ENCODE assay signal across 8 mouse cellular contexts in the genomic region with DNA sequence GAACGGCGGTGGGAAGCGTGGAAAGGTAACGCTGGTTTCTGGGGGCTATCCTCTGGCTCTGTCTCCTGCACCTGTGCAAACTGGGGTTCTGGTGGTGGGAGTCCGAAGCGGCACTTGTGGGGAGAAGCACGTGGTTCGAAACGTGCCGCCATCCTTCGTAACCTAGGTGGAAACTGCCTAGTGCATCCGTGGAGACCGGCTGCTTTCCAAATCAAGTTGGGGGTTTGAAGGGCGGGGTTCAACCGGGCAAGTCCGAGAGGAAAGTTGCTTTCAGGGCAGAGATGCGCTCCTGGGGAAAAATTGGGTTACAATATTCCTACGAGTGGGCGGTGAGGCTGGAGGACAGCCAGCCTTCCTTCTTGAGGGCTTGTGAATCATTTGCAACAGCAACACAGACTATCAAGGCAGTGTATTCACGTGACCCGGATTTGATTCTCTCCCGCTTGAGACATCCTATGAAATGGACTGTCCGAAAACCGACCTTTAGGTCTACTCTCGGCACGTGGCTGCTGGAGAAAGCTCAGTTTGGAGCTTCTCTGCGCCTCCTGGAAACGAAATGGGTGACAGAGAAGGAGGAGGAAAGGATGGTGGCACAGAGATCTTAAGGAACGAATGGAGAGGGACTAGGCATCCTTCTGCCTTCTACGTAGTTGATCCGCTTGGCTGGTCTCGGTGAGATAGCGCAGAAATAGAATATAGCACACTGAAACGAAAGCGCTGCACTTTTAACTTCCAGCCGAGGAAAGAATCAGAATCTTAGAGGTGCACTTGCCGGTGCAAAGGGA. TPM values are rescaled to one million over a fixed set of nuclear protein-coding genes. Genes with fewer than 3 reads are reported as not detected.
DNase-seq lines count a peak whose midpoint lies in the region.

No protein-coding gene starts in this region.

- intact Hi-C loops in heart, postnatal 10 days (cut with DNase I) = no loop called here

- H3K4me1 ChIP-seq in megakaryocyte, embryonic 14.5 days = peaks cover 21% of the 10 kb centered on the region

- peak overlapping the region; percentile 93 for H3K4me3 ChIP-seq in megakaryocyte, embryonic 14.5 days (replicated peaks)

- DNase-seq in ES-CJ7 (ENCODE audit: low read depth, low spot score) = peak; percentile 59
- DNase-seq in adrenal gland, postnatal 10 days = peak; percentile 23
- peak; percentile 40 for DNase-seq in embryo, embryonic 9.5 days (ENCODE audit: extremely low spot score)
- DNase-seq in heart, postnatal 10 days = peak; percentile 2 to 10
- peak; percentile 59 to 76 for DNase-seq in layer of hippocampus, adult 18-20 months (ENCODE audit: low spot score in 2 of 2)
- peak; percentile 54 for DNase-seq in right cerebral cortex, postnatal 14 days
- no peak for DNase-seq in thymus, postnatal 0 days (ENCODE audit: low spot score)

- no peaks in the 10 kb centered on the region for H3K36me3 ChIP-seq in megakaryocyte, embryonic 14.5 days (replicated peaks; ENCODE audit: low read length)

- H3K27me3 ChIP-seq in megakaryocyte, embryonic 14.5 days (replicated peaks) = peaks cover 19% of the 10 kb centered on the region

- H3K9me3 ChIP-seq in megakaryocyte, embryonic 14.5 days = no peaks in the 10 kb centered on the region

RNA-seq across cellular contexts. Expression of gene Slc6a15, which starts 0.9 kb away (rescaled TPM):
- total RNA-seq in adrenal gland, postnatal 10 days (2021) = 1 to 10 TPM; 2.6 to 6.1 TPM
- under 1 TPM; 0.27 to 0.55 TPM for total RNA-seq in heart, postnatal 10 days (2021)
- total RNA-seq in layer of hippocampus, adult 18-20 months (2021) = 10 to 100 TPM; 66.7 to 69.3 TPM
- not detected in 2 replicates for polyA plus RNA-seq in megakaryocyte, embryonic 14.5 days (2012; ENCODE audit: insufficient read depth, low replicate concordance)
- polyA plus RNA-seq in thymus, postnatal 0 days (2015; fragmentation: Nextera tagmentation; extraction: Ambion mirVana) = 0.18 TPM in 1 of 2 replicates, not detected in the other

Comparison
In these comparisons a context has a peak if more than half of its experiments do, and no peak if none do; other contexts are left out.
1. RNA of gene Slc6a15, which starts 0.9 kb away (total RNA-seq): 66.7 to 69.3 TPM in layer of hippocampus, adult 18-20 months; 2.6 to 6.1 TPM in adrenal gland, postnatal 10 days and 0.27 to 0.55 TPM in heart, postnatal 10 days; every median in the first group is over 4 times any median in the second.